Mouse (Mus musculus) hindbrain, postnatal 0 days (tissue): ENCODE measurements around the gene Pam. TPM values are rescaled to one million over a fixed set of nuclear protein-coding genes. Genes with fewer than 3 reads are reported as not detected.
A peak's percentile ranks its signal among the peaks of the same experiment; 100 is the strongest.

Experiments used
- ATAC-seq: fragments of 200-750 bp; cut with Nextera tagmentation; 2 replicates; pipeline ENCODE4 v1.8.0; 2017; ENCODE audit warnings: mild to moderate bottlenecking, moderate TSS enrichment, moderate library complexity
- DNase-seq: peaks from one replicate; pipeline ENCODE4 v3.0.0-alpha.2; 2015; ENCODE audit warnings: low spot score
- H3K27ac ChIP-seq: fragments of 300-500 bp; sonication (generic); 2 replicates; pipeline ENCODE4 v1.5.1; 2014; ENCODE audit warnings: mild to moderate bottlenecking
- H3K27me3 ChIP-seq: fragments of 300-500 bp; sonication (generic); 2 replicates; pipeline ENCODE4 v1.6.1; 2014; ENCODE audit warnings: low read length, mixed read lengths; ENCODE audit not compliant: insufficient read depth
- H3K36me3 ChIP-seq: fragments of 300-500 bp; sonication (generic); 2 replicates; pipeline ENCODE4 v1.6.1; 2014; ENCODE audit warnings: low read length, mixed read lengths; ENCODE audit not compliant: insufficient read depth
- H3K4me1 ChIP-seq: fragments of 300-500 bp; sonication (generic); 2 replicates; pipeline ENCODE4 v1.6.1; 2014; ENCODE audit warnings: antibody characterized with exemption, low read length, mixed read lengths; ENCODE audit not compliant: insufficient read depth
- H3K4me2 ChIP-seq: fragments of 300-500 bp; sonication (generic); 2 replicates; pipeline ENCODE4 v1.6.1; 2014; ENCODE audit warnings: low read depth, mild to moderate bottlenecking, low read length, moderate library complexity, mixed read lengths
- H3K4me3 ChIP-seq: fragments of 300-500 bp; sonication (generic); 2 replicates; pipeline ENCODE4 v1.5.1; 2014; ENCODE audit warnings: low read length
- H3K9ac ChIP-seq: fragments of 300-500 bp; sonication (generic); replicated peaks from 2 replicates; pipeline ENCODE4 v1.6.1; 2014; ENCODE audit warnings: mild to moderate bottlenecking, low read length, moderate library complexity, mixed read lengths
- H3K9me3 ChIP-seq: fragments of 300-500 bp; sonication (generic); 2 replicates; pipeline ENCODE4 v1.6.1; 2016; ENCODE audit warnings: low read length, mixed read lengths
- CTCF ChIP-seq: IDR thresholded peaks from 2 replicates; pipeline ENCODE4 v1.5.1; 2016; ENCODE audit warnings: antibody characterized with exemption, control low read depth, low read depth
- WGBS: fragments of 180-500 bp; shearing (Covaris S2); extraction: QIAGEN DNeasy Blood & Tissue Kit; methylation state at CpG from one replicate; pipeline ENCODE4 v1.1.7; 2014; 5-methylcytosine and 5-hydroxymethylcytosine counted together
- polyA plus RNA-seq: library from polyadenylated mRNA; unstranded; fragments of >200 nt; fragmentation: Nextera tagmentation; extraction: Ambion mirVana; gene quantifications from 2 replicates; pipeline ENCODE4 v1.2.1, GENCODE M21; 2015
- total RNA-seq: library from RNA; depleted of rRNA; stranded (reverse); fragments of >200 nt; gene quantifications from 2 replicates; pipeline ENCODE4 v1.2.3, GENCODE M21; 2014

The Pam gene
- total and polyA plus RNA-seq, 2 experiments from 2014 or later, result 40.8 to 76.8 TPM

- DNase-seq, result no peak
- H3K9ac ChIP-seq, result no peak overlapping the region
- WGBS, result 91% methylated on average over 10 of the region's 10 CpGs
- no peak for TF ChIP-seq CTCF
- H3K27ac ChIP-seq, result no peak overlapping the region
- no peak overlapping the region for H3K4me2 ChIP-seq
- no peaks in the 10 kb centered on the region for H3K4me1 ChIP-seq
- ATAC-seq, result no peak
- no peaks in the 10 kb centered on the region for H3K9me3 ChIP-seq
- H3K27me3 ChIP-seq, result no peaks in the 10 kb centered on the region
- H3K4me3 ChIP-seq, result no peak overlapping the region
- no peaks in the 10 kb centered on the region for H3K36me3 ChIP-seq
Measured at GRCm38 (mm10) chr1:97910874-97911273, 184.6 kb downstream of the Pam start.

GRCm38 (mm10) chr1:97909561-97909960 lies 185.9 kb downstream of the Pam start:
- H3K4me1 ChIP-seq, result no peaks in the 10 kb centered on the region
- ATAC-seq, result no peak
- no peak for DNase-seq
- H3K9ac ChIP-seq, result no peak overlapping the region
- no peaks in the 10 kb centered on the region for H3K36me3 ChIP-seq
- 69% methylated on average over 5 of the region's 5 CpGs for WGBS
- no peak overlapping the region for H3K4me3 ChIP-seq
- H3K27ac ChIP-seq, result no peak overlapping the region
- H3K9me3 ChIP-seq, result no peaks in the 10 kb centered on the region
- TF ChIP-seq CTCF, result no peak
- no peaks in the 10 kb centered on the region for H3K27me3 ChIP-seq
- H3K4me2 ChIP-seq, result no peak overlapping the region

DNA sequence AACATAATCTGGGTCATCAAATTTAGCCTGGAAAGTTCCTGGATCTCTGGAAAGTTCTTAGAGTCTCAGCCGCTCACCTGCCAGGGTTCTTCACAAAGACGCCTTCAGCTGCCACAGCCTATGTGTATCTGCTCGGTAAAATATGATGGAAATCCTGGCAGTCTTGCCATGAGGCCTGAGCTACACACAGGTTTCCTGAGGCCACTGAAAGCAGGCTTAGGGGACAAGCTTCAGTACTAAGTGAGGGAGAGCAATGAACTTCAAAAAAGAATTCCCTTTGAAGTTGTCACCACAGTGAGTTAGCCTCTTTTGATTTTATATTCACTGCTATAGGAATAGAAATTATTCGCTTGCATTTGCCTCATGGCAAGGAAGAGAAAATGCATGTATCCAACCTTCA lies 186.7 kb downstream of the Pam start:
- H3K27me3 ChIP-seq, result no peaks in the 10 kb centered on the region
- no peak overlapping the region for H3K4me3 ChIP-seq
- WGBS, result 93% methylated on average over 4 of the region's 4 CpGs
- no peaks in the 10 kb centered on the region for H3K9me3 ChIP-seq
- H3K4me1 ChIP-seq, result no peaks in the 10 kb centered on the region
- DNase-seq, result no peak
- H3K4me2 ChIP-seq, result no peak overlapping the region
- no peak for ATAC-seq
- no peak overlapping the region for H3K9ac ChIP-seq
- H3K36me3 ChIP-seq, result no peaks in the 10 kb centered on the region
- TF ChIP-seq CTCF, result no peak
- H3K27ac ChIP-seq, result no peak overlapping the region

- DNase-seq (no peak), ATAC-seq (no peak)
- Histone ChIP-seq H3K27me3 (no peaks in the 10 kb centered on the region), H3K9me3 (no peaks in the 10 kb centered on the region), H3K4me3 (no peak overlapping the region), H3K4me2 (no peak overlapping the region), H3K27ac (no peak overlapping the region), H3K9ac (no peak overlapping the region), H3K4me1 (no peaks in the 10 kb centered on the region), H3K36me3 (no peaks in the 10 kb centered on the region)
- no peak for TF ChIP-seq CTCF
- 86% methylated on average over 7 of the region's 7 CpGs for WGBS
Measured at GRCm38 (mm10) chr1:97903912-97904460, 191.5 kb downstream of the Pam start.

DNA sequence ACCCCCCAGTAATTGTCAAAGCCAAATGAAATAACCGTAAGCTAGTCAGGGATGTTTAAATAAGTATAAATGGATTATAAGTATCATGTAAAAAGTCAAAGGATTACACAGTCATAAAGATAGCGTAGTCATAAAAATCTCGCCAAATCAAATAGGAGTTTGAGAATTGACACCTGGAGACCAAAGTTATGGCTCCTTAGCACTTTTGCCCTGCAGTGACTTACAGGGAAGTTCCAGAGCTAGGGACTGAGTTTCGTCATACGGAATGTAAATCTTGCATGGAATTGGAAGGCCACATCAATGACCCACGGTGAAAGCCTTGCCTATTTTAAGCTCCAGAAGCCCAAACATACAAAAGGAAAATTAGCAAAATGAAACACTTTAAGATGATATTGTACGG lies 192.6 kb downstream of the Pam start:
- Histone ChIP-seq H3K4me3 (no peak overlapping the region), H3K27me3 (no peaks in the 10 kb centered on the region), H3K4me1 (no peaks in the 10 kb centered on the region), H3K9me3 (no peaks in the 10 kb centered on the region), H3K27ac (no peak overlapping the region), H3K9ac (no peak overlapping the region), H3K36me3 (no peaks in the 10 kb centered on the region), H3K4me2 (no peak overlapping the region)
- no peak for ATAC-seq
- 94% methylated on average over 7 of the region's 7 CpGs for WGBS
- TF ChIP-seq CTCF, result no peak
- no peak for DNase-seq

DNA sequence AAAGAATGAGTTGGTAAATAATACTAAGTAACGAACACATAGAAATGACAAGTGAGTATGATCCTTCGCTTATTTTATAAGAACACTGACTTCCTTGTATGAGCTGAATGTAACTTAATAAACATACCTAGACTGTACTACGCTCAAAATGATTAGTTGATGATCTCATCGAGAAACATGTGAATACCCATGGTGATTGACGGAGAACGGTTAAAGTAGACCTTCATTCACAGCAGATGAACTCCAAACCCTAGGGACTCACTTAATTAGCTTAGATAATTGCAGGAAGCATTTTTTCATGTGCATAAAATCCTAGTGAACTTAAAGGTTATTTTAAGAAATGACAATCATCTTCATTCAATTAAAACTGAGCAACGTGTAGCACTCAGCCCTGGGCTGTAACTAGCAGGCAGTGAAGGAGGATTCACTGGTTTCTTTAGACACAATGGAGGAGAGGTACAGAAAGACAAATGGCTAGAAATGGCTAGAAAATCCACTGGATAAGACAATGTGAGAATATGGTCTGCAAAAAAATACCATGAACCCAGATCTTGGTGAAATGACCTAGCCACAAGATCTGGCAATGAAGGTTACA lies 194.8 kb downstream of the Pam start:
- Histone ChIP-seq H3K36me3 (no peaks in the 10 kb centered on the region), H3K4me1 (no peaks in the 10 kb centered on the region), H3K4me2 (no peak overlapping the region), H3K9me3 (no peaks in the 10 kb centered on the region), H3K4me3 (no peak overlapping the region), H3K27me3 (no peaks in the 10 kb centered on the region), H3K9ac (no peak overlapping the region), H3K27ac (no peak overlapping the region)
- no peak for TF ChIP-seq CTCF
- DNase-seq, result peak; percentile 40
- peak; percentile 84 for ATAC-seq
- WGBS, result 64% methylated on average over 7 of the region's 7 CpGs

GRCm38 (mm10) chr1:97887511-97887910 lies 207.9 kb downstream of the Pam start:
- Histone ChIP-seq H3K4me3 (no peak overlapping the region), H3K4me1 (no peaks in the 10 kb centered on the region), H3K36me3 (no peaks in the 10 kb centered on the region), H3K9ac (no peak overlapping the region), H3K27ac (no peak overlapping the region), H3K4me2 (no peak overlapping the region), H3K9me3 (no peaks in the 10 kb centered on the region), H3K27me3 (no peaks in the 10 kb centered on the region)
- TF ChIP-seq CTCF, result no peak
- ATAC-seq, result peak; percentile 41; the same call in 1 of the 2 replicates
- peak; percentile 27 for DNase-seq
- WGBS, result 68% methylated on average over 9 of the region's 9 CpGs
